Mouse (Mus musculus): Measurements from ENCODE around the gene Cmip.

The Cmip gene

DNA sequence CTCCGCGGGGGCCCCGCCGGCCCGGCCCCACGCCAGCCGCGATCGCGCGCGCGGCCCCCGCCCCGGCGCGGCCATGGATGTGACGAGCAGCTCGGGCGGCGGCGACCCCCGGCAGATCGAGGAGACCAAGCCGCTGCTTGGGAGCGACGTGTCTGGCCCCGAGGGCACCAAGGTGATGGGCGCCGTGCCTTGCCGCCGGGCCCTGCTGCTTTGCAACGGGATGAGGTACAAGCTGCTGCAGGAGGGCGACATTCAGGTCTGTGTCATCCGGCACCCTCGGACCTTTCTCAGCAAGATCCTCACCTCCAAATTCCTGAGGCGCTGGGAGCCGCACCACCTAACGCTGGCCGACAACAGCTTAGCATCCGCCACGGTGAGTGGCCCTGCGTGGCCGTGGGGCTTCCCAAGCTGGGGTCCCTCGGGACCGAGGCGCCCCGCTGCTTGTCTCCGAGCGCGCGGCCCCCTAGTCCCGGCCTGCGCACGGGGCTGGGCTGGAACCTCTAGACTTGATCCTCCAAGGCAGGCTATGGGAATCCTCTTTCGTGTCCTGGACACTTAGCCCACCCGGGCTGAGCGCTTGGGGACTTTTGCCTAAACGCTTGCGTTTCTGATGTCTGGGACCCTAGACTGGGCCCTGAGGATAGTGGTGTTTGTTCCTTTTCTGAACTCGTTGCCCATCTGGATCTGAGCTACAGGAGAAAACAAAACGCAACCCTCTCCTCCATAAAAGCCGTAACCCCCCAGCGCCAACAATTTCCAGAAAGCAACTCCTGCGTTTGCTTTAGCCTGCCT, at the start of gene Cmip:
TSS of gene Cmip (plus strand) at position 36 of the 792 bp plus-strand sequence.
- peak; percentile 65 for DNase-seq (ENCODE audit: low spot score)

DNA sequence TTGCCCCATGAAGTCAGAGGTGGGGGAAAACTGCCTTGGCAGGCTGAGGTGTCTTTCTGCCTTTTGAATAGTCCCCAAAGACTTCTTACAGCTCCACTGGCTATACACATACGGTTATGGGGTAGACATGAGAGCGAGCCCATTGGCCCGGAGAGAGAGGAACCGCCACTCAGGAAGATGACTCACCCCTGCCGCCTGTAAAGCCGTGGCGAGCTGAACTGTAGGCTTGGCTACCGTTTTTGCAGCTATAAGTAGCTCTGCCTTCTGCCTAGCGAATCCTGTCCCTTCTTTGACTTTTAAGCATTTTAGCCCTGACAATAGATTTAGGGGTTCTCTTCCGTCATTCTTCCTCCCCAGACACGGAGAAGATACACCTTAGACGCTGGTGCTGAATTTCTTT, 47.7 kb upstream of the Cmip start:
- no peak for DNase-seq (ENCODE audit: low spot score)

DNA sequence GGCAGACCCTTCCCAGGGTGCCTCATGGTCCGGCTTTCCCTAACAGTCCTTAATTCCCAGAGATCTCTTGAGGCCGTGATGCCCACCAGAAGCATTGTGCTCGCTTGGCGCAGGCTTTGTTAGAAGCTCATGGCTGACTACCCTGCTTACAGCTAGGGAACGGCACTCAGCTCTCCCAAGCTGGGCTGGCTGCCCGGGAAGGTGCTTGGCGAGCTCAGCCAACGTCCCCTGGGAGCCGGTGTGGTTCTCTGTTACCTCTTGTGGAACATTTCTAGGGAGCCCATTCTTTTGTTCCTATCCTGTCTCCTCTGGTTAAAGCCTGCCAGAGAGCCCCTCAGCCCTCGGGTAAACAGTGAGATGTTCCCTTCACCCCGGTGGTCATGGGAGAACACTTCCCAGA, 44.8 kb upstream of the Cmip start:
- no peak for DNase-seq (ENCODE audit: low spot score)

DNA sequence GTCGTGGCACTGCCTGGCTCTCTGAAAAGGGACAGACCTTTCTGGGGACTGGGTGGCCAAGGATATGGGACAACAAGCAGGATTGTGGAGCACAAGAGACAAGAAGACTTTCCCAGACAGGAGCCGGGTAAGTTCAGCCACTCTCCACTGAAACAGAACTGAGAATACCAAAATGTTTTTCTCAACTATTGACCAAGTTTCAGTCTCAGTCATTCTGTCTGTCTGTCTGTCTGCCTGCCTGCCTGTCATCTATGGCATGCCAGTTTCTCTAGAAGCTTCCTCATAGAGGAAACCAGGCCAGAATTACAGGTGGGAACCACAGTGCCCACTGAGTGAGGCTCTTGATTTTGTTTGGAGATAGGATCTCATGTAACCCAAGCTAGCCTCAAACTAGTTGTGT, 39.1 kb upstream of the Cmip start:
- DNase-seq (ENCODE audit: low spot score): no peak

DNA sequence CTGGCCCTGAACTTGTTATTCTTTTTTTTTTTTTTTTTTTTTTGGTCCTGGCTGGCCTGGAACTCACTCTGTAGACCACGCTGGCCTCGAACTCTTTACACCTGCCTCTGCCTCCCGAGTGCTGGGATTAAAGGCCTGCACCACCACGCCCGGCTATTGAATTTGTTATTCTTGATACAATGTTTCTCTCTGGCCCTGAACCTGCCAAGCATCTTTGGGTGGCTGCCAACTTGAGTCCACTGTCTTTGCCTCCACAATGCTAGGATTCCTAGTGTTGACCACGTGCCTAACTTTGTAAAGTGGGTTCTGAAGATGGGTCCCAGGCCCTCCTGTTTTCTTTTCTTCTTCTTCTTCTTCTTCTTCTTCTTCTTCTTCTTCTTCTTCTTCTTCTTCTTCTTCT, 34.5 kb upstream of the Cmip start:
- DNase-seq (ENCODE audit: low spot score): no peak

DNA sequence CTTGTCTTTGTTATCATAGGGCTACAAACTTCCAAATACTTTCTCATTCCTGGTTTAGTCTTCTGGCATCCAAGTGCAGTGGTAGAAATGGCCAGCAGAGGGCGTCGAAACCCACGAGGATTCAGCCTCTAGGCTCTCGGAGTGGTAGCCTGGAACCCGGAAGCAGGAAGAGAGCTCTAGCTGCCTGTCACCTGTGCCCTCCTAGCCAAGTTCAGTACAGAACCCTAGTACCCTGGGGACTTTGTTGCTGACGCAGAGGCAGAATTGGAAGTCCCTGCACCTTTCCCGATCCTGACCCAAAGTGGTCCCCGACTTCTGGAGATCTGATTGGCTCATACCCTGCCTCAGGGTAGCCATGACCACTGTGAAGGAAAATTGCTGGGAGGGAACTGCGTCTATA, 32.2 kb upstream of the Cmip start:
- peak; percentile 88 for DNase-seq (ENCODE audit: low spot score)

DNA sequence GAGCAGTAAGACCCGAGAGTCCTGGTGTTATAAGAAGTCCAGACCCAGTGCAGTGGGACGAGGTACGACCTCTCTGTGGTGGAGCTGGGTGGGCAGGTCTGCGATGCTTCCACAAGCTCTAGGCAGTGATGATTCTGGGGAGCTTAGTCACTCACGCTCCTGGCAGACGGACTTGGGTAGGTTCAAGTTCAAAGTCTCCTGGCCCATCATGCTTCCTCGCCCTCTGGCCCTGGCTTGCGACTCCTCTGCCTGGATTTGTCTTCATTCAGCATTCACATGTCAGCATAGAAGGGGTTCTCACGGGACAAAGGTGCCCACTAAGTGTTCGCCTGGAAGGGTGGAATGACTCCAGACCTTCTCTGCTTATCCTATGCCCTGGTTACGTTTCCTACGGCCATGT, 30.6 kb upstream of the Cmip start:
- no peak for DNase-seq (ENCODE audit: low spot score)

DNA sequence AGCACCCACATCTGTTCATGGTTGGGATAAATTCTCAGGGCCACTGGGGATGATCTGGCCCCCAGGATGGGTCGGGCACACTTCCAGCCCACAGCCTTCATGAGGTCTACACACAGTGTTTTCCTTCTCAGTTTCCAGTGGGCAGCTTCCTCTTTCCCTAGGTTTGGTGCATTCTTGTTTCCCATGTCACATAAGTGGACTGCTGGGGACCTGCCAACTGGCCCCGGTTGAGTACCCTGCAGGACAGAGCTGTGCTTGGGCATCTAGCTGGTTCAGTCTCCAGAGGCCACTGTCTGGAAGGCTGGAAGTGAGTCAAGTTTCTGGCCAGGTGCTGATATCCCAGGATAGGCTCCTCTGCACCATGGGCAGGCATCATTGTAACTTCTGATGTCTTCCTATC, 29.5 kb upstream of the Cmip start:
- no peak for DNase-seq (ENCODE audit: low spot score)

DNA sequence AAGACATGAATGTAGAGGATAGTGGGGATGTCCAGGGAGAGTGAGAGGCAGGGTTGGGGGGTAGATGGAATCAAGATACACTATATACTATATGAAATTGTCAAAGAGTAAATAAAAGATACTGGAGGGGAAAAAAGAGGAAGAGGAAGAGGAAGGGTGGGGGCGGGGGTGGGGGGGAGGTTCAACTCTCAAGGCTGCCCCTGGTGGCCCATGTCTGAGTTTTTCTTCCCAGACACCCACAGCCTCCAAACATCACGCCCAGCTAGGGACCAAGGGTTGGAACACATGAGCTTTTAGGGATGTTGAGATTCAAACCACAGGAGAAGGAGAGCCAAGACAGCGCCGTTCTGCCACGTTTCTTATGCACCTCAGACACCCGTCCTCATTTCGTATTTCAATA, 23.7 kb upstream of the Cmip start:
- DNase-seq (ENCODE audit: low spot score): no peak

DNA sequence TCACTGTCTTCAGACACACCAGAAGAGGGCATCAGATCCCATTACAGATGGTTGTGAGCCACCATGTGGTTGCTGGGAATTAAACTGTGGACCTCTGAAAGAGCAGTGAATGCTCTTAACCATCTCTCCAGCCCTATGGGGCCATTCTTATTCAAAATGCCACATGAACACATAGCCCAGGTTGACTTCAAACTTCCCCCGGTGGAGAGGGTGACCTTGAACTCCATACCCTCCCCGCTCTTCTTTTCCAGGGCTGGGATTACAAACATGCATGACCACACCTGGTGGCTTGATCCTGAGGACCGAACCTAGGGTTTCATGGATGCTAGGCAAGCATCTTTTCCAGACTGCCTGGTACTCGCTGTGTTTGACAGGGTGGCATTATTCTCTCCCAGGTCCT, 20.3 kb upstream of the Cmip start:
- no peak for DNase-seq (ENCODE audit: low spot score)

DNA sequence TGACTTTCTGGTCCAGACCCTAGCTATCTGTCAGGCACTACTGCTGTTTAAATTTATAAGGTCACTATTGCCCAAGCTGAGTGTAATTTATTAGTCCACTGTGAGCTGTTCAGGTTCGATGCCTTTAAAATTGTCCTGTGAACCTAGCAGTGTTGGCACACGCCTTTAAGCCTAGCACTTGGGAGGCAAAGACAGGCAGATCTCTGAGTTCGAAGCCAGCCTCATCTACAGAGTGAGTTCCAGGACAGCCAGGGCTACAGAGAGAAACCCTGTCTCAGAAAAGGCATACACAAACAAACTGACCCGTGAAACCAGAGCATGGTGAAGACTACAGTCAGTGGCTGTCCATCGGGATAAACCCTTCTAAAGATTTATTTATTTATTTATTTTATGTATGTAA, 16.5 kb upstream of the Cmip start:
- no peak for DNase-seq (ENCODE audit: low spot score)

DNA sequence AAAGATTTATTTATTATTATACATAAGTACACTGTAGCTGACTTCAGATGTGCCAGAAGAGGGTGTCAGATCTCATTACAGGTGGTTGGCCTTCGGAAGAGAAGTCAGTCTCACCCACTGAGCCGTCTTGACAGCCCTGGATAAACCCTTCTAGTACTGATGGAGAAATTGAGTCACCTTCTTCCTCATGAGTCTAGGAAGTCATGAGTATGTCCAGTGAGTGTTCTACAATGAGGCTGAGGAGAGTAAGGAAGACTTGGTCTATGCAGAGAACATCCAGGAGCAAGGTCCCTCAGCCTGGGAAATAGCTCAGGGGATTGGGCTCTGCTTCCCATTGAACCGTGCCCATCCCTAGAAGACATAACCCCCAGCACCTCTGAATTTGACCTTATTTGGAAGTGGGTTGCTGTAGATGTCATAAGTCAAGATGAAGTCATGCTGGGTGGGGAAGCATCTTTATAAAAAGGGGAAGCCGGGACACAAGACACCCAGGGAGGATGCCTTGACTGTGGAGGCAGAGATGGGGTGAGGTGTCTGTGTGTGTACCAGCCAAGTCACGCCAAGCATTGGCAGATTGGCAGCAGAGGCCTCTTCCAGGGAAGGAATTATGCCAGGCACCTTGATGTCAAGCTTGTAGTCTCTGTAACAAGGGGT, 15.9 kb upstream of the Cmip start:
- DNase-seq (ENCODE audit: low spot score): no peak

DNA sequence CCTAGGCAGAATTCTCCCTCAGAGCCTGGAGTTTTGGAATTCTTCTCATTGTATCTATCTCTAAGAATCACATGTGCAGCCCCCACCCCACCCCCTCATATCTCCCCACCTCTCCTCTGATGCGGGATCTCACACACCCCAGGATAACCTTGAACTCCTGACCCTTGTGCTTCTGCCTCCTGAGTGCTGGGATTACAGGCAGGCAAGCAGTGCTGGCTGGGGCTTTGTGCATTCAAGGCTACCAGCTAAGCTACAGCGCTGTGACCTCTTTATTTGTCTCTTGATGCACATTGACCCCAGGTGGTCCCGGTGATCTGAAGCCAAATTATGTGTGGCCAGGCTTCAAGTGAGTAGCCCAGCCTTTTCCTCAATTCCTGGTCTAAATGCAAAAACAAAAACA, 15.0 kb upstream of the Cmip start:
- DNase-seq (ENCODE audit: low spot score): no peak

DNA sequence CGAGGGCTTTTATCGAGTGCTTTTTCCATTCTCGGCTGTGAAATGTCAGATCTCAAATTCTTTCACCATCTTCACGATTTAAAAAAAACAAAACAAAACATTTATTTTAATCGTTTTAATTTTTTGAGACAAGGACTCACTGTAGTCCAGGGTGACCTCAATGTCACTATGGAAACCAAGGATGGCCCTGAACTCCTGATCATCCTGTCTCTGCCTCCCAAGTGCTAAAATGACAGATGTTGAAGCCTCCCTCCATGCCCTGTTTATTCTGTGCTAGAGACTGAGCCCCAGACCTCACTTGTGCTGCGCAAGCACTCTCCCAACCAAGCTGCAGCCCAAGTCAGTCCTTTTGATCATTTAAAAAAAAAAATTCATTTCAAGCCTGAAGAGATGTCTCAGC, 14.6 kb upstream of the Cmip start:
- no peak for DNase-seq (ENCODE audit: low spot score)

DNA sequence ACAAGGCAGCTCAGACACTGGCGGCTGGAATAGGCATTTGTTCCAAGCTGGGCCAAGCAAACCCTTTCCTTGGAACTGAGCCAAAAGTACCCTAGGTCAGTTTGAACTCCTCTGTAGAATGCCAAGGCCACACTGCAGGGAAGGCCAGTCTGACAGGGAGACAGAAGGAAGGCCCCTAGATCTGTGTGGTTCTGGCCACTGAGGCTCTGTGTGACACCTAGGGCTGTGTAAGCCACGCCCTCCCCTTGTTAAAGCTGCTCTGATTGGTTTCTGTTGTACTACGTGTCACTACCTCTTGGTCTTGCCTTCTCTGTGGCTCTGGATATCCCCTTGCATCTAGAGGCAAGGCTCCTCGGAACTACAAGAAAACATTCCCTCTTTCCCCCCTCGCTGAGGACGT, 12.3 kb upstream of the Cmip start:
- no peak for DNase-seq (ENCODE audit: low spot score)

DNA sequence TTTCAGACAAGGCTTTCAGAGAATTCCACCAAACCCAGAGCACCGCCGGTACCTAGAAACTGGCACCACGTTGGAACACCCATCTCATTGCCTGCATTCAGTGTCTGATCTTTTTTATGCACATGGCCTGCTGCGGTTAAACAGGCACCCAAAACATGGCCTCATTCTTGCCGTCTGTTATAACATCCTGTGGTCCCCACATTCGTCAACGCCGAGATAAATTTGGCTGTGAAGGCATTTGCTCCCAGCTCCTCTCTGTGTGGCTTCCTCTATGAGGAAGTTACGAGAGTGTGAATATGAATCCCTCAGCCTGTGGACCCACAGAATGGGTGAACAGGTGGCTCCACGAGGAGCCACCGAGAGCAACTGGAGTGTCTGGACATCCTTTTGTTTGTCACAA, 8.5 kb upstream of the Cmip start:
- no peak for DNase-seq (ENCODE audit: low spot score)

DNA sequence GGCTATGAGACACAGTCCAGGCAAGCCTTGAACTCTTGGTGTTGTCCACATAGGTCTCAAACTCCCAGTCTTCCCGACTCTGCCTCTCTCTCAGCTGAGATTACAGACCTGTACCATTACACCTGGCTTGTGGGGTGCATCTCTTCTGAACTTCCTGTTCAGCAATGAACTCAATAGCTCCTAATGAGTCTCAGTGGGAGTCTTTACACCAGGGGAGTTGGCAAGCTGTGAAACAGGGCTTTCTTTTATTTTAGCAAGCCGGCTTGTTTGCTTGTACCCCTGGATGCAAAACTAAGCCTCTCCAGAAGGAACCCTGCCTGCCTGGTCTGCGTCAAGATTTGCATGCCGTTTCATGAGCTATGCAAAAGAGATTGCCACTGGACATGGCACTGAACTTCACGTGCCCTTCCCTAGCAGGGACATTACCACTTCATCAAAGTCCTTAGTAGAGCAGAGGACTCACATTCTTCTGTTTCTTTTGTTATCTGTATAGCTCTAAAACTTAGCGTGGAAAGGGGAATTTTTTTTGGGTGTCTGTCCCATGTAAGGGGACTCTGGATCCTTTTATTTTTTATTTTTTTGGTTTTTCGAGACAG, 5.7 kb upstream of the Cmip start:
- no peak for DNase-seq (ENCODE audit: low spot score)

DNA sequence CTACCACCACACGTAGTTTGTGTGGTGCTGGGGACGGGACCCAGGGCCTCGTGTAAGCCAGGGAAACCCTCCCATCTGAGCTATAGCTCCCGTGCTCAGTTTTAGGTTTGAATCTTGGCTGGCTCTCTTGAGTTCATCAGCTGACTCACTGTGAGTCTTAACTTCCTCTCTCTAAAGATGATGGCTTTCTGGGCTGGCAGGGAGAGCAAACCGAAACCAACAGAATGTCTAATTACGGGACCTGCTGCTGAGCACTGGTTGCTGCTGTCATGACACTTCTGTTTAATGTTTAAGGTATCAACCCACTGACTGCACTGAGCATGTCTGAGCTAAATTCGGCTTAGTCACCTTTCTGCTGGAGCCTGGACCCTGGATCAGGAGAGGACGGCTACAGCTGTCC, 4.2 kb upstream of the Cmip start:
- DNase-seq (ENCODE audit: low spot score): no peak

DNA sequence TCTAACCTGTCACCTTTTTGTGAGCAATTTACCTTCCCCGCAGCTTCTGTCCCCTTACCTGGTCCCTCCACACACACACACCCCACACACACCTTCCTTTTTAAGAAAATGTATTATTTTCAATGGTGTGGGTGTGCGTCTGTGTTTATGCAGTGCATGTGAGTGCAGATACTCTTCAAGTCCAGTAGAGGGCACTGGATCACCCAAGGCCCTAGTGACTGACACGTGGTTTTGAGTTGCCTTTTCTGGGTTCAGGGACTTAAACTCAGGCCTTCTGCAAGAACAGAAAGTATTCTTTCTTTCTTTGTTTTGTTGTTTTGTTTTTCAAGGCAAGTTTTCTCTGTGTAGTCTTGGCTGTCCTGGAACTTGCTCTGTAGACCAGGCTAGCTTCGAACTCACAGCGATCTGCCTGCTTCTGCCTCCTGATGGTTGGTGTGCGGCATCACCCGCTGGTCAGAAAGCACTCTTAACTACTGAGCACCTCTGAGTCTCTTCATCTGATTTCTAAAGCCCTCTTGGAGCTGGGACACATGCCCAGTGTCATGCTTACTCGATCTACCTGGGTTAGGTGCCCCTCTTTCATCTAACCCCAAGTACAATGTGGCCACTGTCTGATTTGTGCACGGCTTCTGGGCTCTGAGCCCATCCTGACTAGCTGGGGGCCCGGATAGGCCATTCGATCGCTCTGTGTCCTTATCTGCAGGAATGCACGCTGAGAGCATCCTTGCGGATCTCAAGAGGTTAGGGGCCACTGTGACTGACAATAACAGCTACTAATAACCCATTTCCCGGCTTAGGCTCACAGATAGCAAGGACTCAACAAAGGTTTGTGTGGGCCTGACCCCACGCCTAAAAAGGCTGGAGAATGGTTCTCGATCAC, 3.2 kb upstream of the Cmip start:
- DNase-seq (ENCODE audit: low spot score): no peak

DNA sequence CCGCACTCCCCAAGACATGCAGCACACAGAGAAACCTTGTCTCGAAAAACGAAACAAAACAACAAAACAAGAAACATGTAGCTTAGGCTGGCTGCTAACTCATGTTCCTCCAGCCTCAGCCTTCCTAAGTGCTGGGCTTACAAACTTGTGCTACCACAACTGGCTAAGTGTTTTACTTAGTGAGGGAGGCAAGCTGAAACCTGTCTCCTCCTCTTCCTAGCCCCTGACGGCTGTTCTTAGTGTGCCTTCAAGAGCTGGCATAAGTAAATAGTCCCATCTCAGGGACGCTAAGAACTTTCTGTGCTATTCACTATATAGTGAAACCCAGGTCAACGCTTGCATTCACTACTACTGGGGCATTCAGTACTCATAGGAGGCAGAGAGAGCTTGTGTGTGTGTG, 2.4 kb upstream of the Cmip start:
- no peak for DNase-seq (ENCODE audit: low spot score)

DNA sequence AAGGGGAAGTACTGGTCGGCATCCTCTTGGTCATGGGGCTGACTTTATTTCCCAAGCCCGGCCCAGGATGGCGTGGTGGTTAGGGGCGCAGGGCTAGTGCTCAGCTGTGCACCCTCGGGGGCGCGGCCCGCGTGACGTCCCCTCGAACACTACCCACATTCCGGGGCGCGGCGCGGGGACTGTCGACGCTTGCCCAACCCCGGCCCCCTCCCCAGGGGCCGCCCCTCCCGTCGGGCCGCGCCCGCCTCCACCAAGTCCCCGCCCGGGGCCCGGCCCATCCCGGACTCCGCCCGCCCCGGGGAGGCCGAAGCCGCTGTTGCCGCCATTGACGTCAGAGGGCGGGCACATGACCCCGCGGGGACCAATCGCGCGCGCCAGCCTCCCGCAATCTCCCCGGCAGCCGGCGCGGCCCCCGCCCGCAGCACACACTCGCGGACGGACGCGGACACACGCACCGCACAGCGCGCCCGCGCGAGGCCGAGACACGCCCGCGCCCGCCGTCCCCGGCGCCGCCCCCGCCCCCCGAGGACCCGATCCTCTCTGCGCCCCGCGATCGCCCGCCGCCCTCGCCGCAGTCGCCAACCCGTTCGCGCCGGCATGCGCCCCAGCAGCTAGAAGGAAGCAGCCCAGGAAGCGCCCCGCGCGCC, 449 bp upstream of the Cmip start:
- peak; percentile 95 for DNase-seq (ENCODE audit: low spot score)

All from MN1 (cell line).